Mouse (Mus musculus): ENCODE measurements around the gene Irf4. TPM values are rescaled to one million over a fixed set of nuclear protein-coding genes. Genes with fewer than 3 reads are reported as not detected.
A peak's percentile ranks its signal among the peaks of the same experiment; 100 is the strongest.

Gene Irf4
- polyA plus RNA-seq, 1 experiment from 2014 or later: 0.04 TPM

GRCm38 (mm10) chr13:30742411-30742970 is 6.5 kb upstream of the Irf4 start:
- ATAC-seq: no peak
- Histone ChIP-seq H3K4me3 (no peak overlapping the region), H3K27me3 (peaks cover 7% of the 10 kb centered on the region; the same call in 1 of the 2 replicates), H3K9me3 (replicated peaks) (no peaks in the 10 kb centered on the region), H3K4me2 (no peak overlapping the region), H3K27ac (no peak overlapping the region), H3K4me1 (no peaks in the 10 kb centered on the region), H3K9ac (no peak overlapping the region), H3K36me3 (ENCODE audit: poor library complexity, severe bottlenecking) (no peaks in the 10 kb centered on the region)
- WGBS: 76% methylated on average over 6 of the region's 6 CpGs

GRCm38 (mm10) chr13:30745121-30745520 is 3.9 kb upstream of the Irf4 start:
- H3K27ac ChIP-seq: no peak overlapping the region
- peaks cover 34% of the 10 kb centered on the region for H3K27me3 ChIP-seq
- H3K4me2 ChIP-seq: no peak overlapping the region
- H3K4me3 ChIP-seq: no peak overlapping the region
- H3K36me3 ChIP-seq (ENCODE audit: poor library complexity, severe bottlenecking): no peaks in the 10 kb centered on the region
- no peak overlapping the region for H3K9ac ChIP-seq
- H3K9me3 ChIP-seq (replicated peaks): no peaks in the 10 kb centered on the region
- ATAC-seq: no peak
- 81% methylated on average over 7 of the region's 7 CpGs for WGBS
- peaks cover 16% of the 10 kb centered on the region for H3K4me1 ChIP-seq

- Histone ChIP-seq H3K9ac (no peak overlapping the region), H3K4me3 (no peak overlapping the region), H3K9me3 (replicated peaks) (no peaks in the 10 kb centered on the region), H3K4me1 (peaks cover 23% of the 10 kb centered on the region), H3K4me2 (no peak overlapping the region), H3K27me3 (peaks cover 53% of the 10 kb centered on the region), H3K27ac (no peak overlapping the region), H3K36me3 (ENCODE audit: poor library complexity, severe bottlenecking) (no peaks in the 10 kb centered on the region)
- 76% methylated on average over 5 of the region's 5 CpGs for WGBS
- no peak for ATAC-seq
Observed at GRCm38 (mm10) chr13:30747068-30747467, 2.0 kb upstream of the Irf4 start.

GRCm38 (mm10) chr13:30747504-30747903 is 1.5 kb upstream of the Irf4 start:
- Histone ChIP-seq H3K27me3 (peaks cover 57% of the 10 kb centered on the region), H3K36me3 (ENCODE audit: poor library complexity, severe bottlenecking) (no peaks in the 10 kb centered on the region), H3K4me1 (peaks cover 23% of the 10 kb centered on the region), H3K9me3 (replicated peaks) (no peaks in the 10 kb centered on the region), H3K9ac (no peak overlapping the region), H3K4me2 (no peak overlapping the region), H3K4me3 (no peak overlapping the region), H3K27ac (no peak overlapping the region)
- no peak for ATAC-seq
- WGBS: 72% methylated on average over 11 of the region's 11 CpGs

GRCm38 (mm10) chr13:30748321-30748720 is 705 bp upstream of the Irf4 start:
- H3K4me2 ChIP-seq: peak overlapping the region; percentile 73; the same call in 1 of the 2 replicates
- H3K9ac ChIP-seq: no peak overlapping the region
- H3K9me3 ChIP-seq (replicated peaks): no peaks in the 10 kb centered on the region
- peak overlapping the region; percentile 40; the same call in 1 of the 2 replicates for H3K4me3 ChIP-seq
- peaks cover 62% of the 10 kb centered on the region for H3K27me3 ChIP-seq
- H3K4me1 ChIP-seq: peaks cover 23% of the 10 kb centered on the region
- no peak for ATAC-seq
- no peaks in the 10 kb centered on the region for H3K36me3 ChIP-seq (ENCODE audit: poor library complexity, severe bottlenecking)
- no peak overlapping the region for H3K27ac ChIP-seq
- WGBS: 52% methylated on average over 11 of the region's 11 CpGs

- no peak overlapping the region for H3K27ac ChIP-seq
- peaks cover 62% of the 10 kb centered on the region for H3K27me3 ChIP-seq
- H3K9ac ChIP-seq: 0 out of 2 replicates have a peak overlapping the region, but pooled peaks have one; percentile 35
- H3K36me3 ChIP-seq (ENCODE audit: poor library complexity, severe bottlenecking): no peaks in the 10 kb centered on the region
- peak overlapping the region; percentile 73 for H3K4me2 ChIP-seq
- 5% methylated on average over 11 of the region's 11 CpGs for WGBS
- peaks cover 23% of the 10 kb centered on the region for H3K4me1 ChIP-seq
- H3K9me3 ChIP-seq (replicated peaks): no peaks in the 10 kb centered on the region
- H3K4me3 ChIP-seq: peak overlapping the region; percentile 40
- 0 out of 2 replicates have a peak, but pooled peaks have one; percentile 28 for ATAC-seq
Observed at GRCm38 (mm10) chr13:30749557-30750141, 623 bp downstream of the Irf4 start.

GRCm38 (mm10) chr13:30750461-30751303 is 1.7 kb downstream of the Irf4 start:
- H3K9me3 ChIP-seq (replicated peaks): no peaks in the 10 kb centered on the region
- WGBS: 3% methylated on average over 33 of the region's 33 CpGs
- peak overlapping the region; percentile 40 for H3K4me3 ChIP-seq
- H3K27ac ChIP-seq: no peak overlapping the region
- H3K36me3 ChIP-seq (ENCODE audit: poor library complexity, severe bottlenecking): no peaks in the 10 kb centered on the region
- H3K4me1 ChIP-seq: peaks cover 23% of the 10 kb centered on the region
- peak overlapping the region; percentile 73 for H3K4me2 ChIP-seq
- peaks cover 62% of the 10 kb centered on the region for H3K27me3 ChIP-seq
- H3K9ac ChIP-seq: no peak overlapping the region
- peak; percentile 41; the same call in 1 of the 2 replicates for ATAC-seq

- Histone ChIP-seq H3K4me2 (no peak overlapping the region), H3K27me3 (peaks cover 62% of the 10 kb centered on the region), H3K4me1 (peaks cover 23% of the 10 kb centered on the region), H3K36me3 (ENCODE audit: poor library complexity, severe bottlenecking) (no peaks in the 10 kb centered on the region), H3K27ac (no peak overlapping the region), H3K9me3 (replicated peaks) (no peaks in the 10 kb centered on the region), H3K9ac (no peak overlapping the region), H3K4me3 (no peak overlapping the region)
- 19% methylated on average over 6 of the region's 6 CpGs for WGBS
- no peak for ATAC-seq
Observed at GRCm38 (mm10) chr13:30751304-30751580, 2.2 kb downstream of the Irf4 start.

- no peak overlapping the region for H3K27ac ChIP-seq
- H3K27me3 ChIP-seq: peaks cover 53% of the 10 kb centered on the region
- 83% methylated on average over 4 of the region's 4 CpGs for WGBS
- H3K9me3 ChIP-seq (replicated peaks): no peaks in the 10 kb centered on the region
- no peak overlapping the region for H3K9ac ChIP-seq
- ATAC-seq: no peak
- peaks cover 23% of the 10 kb centered on the region for H3K4me1 ChIP-seq
- no peak overlapping the region for H3K4me2 ChIP-seq
- no peaks in the 10 kb centered on the region for H3K36me3 ChIP-seq (ENCODE audit: poor library complexity, severe bottlenecking)
- no peak overlapping the region for H3K4me3 ChIP-seq
Observed at GRCm38 (mm10) chr13:30752581-30753187, 3.7 kb downstream of the Irf4 start.

- no peaks in the 10 kb centered on the region for H3K36me3 ChIP-seq (ENCODE audit: poor library complexity, severe bottlenecking)
- peaks cover 23% of the 10 kb centered on the region for H3K4me1 ChIP-seq
- H3K9ac ChIP-seq: no peak overlapping the region
- no peak overlapping the region for H3K4me3 ChIP-seq
- 88% methylated on average over 3 of the region's 3 CpGs for WGBS
- no peak overlapping the region for H3K27ac ChIP-seq
- no peaks in the 10 kb centered on the region for H3K9me3 ChIP-seq (replicated peaks)
- H3K4me2 ChIP-seq: no peak overlapping the region
- H3K27me3 ChIP-seq: peaks cover 46% of the 10 kb centered on the region
- no peak for ATAC-seq
Observed at GRCm38 (mm10) chr13:30753441-30753840, 4.4 kb downstream of the Irf4 start.

- no peaks in the 10 kb centered on the region for H3K9me3 ChIP-seq (replicated peaks)
- peaks cover 39% of the 10 kb centered on the region for H3K27me3 ChIP-seq
- no peak overlapping the region for H3K9ac ChIP-seq
- H3K27ac ChIP-seq: no peak overlapping the region
- no peaks in the 10 kb centered on the region for H3K36me3 ChIP-seq (ENCODE audit: poor library complexity, severe bottlenecking)
- H3K4me2 ChIP-seq: no peak overlapping the region
- WGBS: 78% methylated on average over 4 of the region's 4 CpGs
- H3K4me3 ChIP-seq: no peak overlapping the region
- no peak for ATAC-seq
- peaks cover 18% of the 10 kb centered on the region for H3K4me1 ChIP-seq
Observed at GRCm38 (mm10) chr13:30754066-30754465, 5.0 kb downstream of the Irf4 start.

All from forebrain, embryonic 13.5 days (tissue).